Comparison of ENCODE assay signal across 5 mouse cellular contexts in genomic region chr11:98604911-98605310, GRCm38 (mm10).
DNase-seq lines count a peak whose midpoint lies in the region.

No protein-coding gene starts in this region.

- DNase-seq in heart, adult 11 months, result peak; percentile 79
- DNase-seq in induced T-regulatory cell, adult 2 months (ENCODE audit: low read depth), result peak; percentile 7
- DNase-seq in naive thymus-derived CD4-positive, alpha-beta T cell, adult 2 months (ENCODE audit: low read depth), result peak; percentile 1
- DNase-seq in testis, postnatal 10 days (ENCODE audit: low spot score), result peak; percentile 42
- DNase-seq in testis, postnatal 14 days (ENCODE audit: low spot score), result peak; percentile 8

Comparison
In these comparisons a context has a peak if more than half of its experiments do, and no peak if none do; other contexts are left out.
1. Peak in every context shown above with its lines: DNase-seq.
2. DNase-seq: peak in every context shown above with its lines; median percentile 79 in heart, adult 11 months; 42 in testis, postnatal 10 days; 8 in testis, postnatal 14 days; 7 in induced T-regulatory cell, adult 2 months; 1 in naive thymus-derived CD4-positive, alpha-beta T cell, adult 2 months.